Mouse (Mus musculus): ENCODE data around the gene Prpf19. TPM values are rescaled to one million over a fixed set of nuclear protein-coding genes. Genes with fewer than 3 reads are reported as not detected.

Prpf19 gene
- polyA plus RNA-seq, 1 experiment from 2014 or later: 34.4 TPM

DNA sequence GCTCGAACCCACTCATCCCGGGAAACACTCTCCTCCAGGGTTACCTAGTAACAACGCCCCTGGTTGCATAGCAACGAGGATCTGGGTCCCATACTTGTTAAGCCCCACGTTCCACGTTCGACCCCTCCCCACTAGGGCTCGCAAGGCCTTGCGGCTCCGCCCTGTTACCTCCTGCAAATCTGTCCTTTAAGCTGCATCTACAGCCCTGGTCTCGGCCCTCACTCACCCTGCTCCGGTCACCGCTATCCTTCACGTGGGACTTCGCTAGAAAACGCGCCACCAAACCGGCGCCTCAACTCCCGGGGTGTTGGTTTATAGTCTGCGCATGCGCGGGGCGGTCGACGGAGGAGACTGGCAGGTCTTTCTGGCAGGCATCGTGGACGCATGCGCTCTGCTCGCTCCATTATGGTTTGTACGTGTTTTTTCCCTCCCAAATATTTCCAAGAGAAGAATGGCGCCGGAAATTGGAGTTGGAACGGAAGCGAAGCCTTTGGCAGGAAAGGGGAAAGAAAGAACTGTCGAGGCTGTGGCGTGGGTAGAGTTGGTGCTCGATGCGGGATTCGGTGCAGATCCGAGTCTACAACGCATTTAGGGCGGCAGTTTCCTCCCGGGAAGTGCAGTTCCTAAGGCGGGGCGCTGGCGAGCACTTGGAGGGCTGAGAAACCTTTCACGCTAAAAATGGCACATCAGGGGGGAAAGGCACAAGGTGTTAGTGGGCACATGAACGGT is 13.4 kb upstream of the Prpf19 start, which contains the start of gene Tmem109:
Tmem109 (minus strand) TSS at position 576 of the 729 bp plus-strand sequence.
- peaks cover 12% of the 10 kb centered on the region for H3K4me1 ChIP-seq (replicated peaks; ENCODE audit: control insufficient read depth, insufficient read depth, low read length)
- peak within 1 kb of the TSS; percentile 64 for H3K9ac ChIP-seq (ENCODE audit: low read length)
- 0 out of 2 replicates have a peak, but pooled peaks cover 4% of the 10 kb centered on the region for H3K9me3 ChIP-seq (ENCODE audit: control insufficient read depth, low read length)
- H3K27ac ChIP-seq (ENCODE audit: low read length): peak within 1 kb of the TSS; percentile 93
- peak; percentile 89 for ATAC-seq (ENCODE audit: low read depth)
- H3K27me3 ChIP-seq (ENCODE audit: control insufficient read depth, insufficient read depth, low read depth, low read length): no peaks in the 10 kb centered on the region
- under 1% methylated on average over 49 of the region's 49 CpGs for WGBS
- peak within 1 kb of the TSS; percentile 55 for H3K4me3 ChIP-seq (ENCODE audit: low read length)
- H3K4me2 ChIP-seq (ENCODE audit: low read depth, low read length): peak within 1 kb of the TSS; percentile 65
- H3K36me3 ChIP-seq (ENCODE audit: control insufficient read depth, insufficient read depth, low read length): no peaks in the 10 kb centered on the region

DNA sequence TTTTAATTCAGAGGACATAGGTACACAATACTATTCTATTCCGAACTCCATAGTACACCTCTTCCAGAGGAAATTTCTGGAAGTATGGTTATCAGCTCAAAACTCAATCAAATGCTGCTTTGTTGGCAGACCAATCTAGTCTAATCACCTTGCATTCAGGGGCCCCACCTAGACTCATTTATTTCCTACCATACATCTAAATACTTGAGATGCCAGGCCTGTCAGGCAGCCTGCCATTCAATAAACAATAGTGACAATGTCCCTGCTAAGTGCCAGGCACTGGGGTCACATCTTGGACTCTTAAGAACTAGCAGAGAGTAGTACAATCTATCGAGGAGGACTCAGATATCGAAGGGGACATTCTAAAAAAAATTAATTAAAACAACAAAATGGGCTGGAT is 2.8 kb upstream of the Prpf19 start:
- Histone ChIP-seq H3K27me3 (ENCODE audit: control insufficient read depth, insufficient read depth, low read depth, low read length) (no peaks in the 10 kb centered on the region), H3K27ac (ENCODE audit: low read length) (no peak overlapping the region), H3K4me1 (replicated peaks; ENCODE audit: control insufficient read depth, insufficient read depth, low read length) (peaks cover 15% of the 10 kb centered on the region), H3K9ac (ENCODE audit: low read length) (no peak overlapping the region), H3K4me2 (ENCODE audit: low read depth, low read length) (no peak overlapping the region), H3K9me3 (ENCODE audit: control insufficient read depth, low read length) (no peaks in the 10 kb centered on the region), H3K4me3 (ENCODE audit: low read length) (no peak overlapping the region), H3K36me3 (ENCODE audit: control insufficient read depth, insufficient read depth, low read length) (no peaks in the 10 kb centered on the region)
- no peak for ATAC-seq (ENCODE audit: low read depth)
- 72% methylated on average over 3 of the region's 3 CpGs for WGBS

DNA sequence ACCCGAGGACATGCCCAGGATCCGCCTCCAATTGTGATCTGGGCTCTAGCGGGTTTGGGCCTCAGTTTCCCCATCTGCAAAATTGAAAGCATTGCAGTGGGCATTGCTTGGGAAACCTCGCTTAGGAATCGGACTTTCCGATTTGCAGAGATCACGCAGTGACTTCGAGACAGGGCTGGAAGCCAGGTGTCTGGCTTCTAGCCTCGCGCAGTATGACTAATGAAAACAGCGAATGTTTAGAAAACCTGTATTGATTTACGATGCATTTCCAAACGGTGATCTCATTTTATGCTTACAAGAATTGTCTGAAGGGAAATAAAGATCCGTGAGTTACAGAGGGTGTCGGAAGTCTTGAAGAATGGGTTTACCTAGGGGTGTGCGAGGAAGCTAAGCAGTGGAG is 677 bp downstream of the Prpf19 start:
- Histone ChIP-seq H3K9me3 (ENCODE audit: control insufficient read depth, low read length) (no peaks in the 10 kb centered on the region), H3K27me3 (ENCODE audit: control insufficient read depth, insufficient read depth, low read depth, low read length) (no peaks in the 10 kb centered on the region), H3K4me3 (ENCODE audit: low read length) (peak overlapping the region; percentile 94), H3K4me2 (ENCODE audit: low read depth, low read length) (peak overlapping the region; percentile 84), H3K9ac (ENCODE audit: low read length) (peak overlapping the region; percentile 93), H3K36me3 (ENCODE audit: control insufficient read depth, insufficient read depth, low read length) (peaks cover 18% of the 10 kb centered on the region), H3K4me1 (replicated peaks; ENCODE audit: control insufficient read depth, insufficient read depth, low read length) (peaks cover 16% of the 10 kb centered on the region), H3K27ac (ENCODE audit: low read length) (peak overlapping the region; percentile 93)
- under 1% methylated on average over 16 of the region's 16 CpGs for WGBS
- ATAC-seq (ENCODE audit: low read depth): no peak

DNA sequence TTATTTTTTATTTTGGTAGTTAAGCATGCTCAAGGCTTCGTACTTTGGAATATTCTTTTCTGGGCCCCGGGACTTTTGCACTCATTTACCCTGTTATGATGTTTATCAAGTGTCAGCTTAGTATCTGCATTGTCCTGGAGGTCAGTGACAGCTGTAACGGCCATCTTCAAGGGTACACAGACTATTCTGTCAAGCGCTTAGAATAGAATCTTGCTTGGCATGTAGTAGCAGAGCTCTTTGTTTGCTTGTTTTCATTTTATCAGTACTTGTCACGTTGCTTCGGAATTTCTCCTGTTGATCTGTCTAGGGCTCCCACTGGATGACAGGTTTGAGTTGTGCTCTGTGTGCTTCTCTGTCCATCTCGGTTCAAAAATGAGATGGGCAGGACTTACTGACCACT is 1.8 kb downstream of the Prpf19 start:
- 58% methylated on average over 7 of the region's 7 CpGs for WGBS
- Histone ChIP-seq H3K9ac (ENCODE audit: low read length) (peak overlapping the region; percentile 29; the same call in 1 of the 2 replicates), H3K4me1 (replicated peaks; ENCODE audit: control insufficient read depth, insufficient read depth, low read length) (peaks cover 16% of the 10 kb centered on the region), H3K36me3 (ENCODE audit: control insufficient read depth, insufficient read depth, low read length) (peaks cover 28% of the 10 kb centered on the region), H3K4me2 (ENCODE audit: low read depth, low read length) (peak overlapping the region; percentile 84), H3K27me3 (ENCODE audit: control insufficient read depth, insufficient read depth, low read depth, low read length) (no peaks in the 10 kb centered on the region), H3K9me3 (ENCODE audit: control insufficient read depth, low read length) (no peaks in the 10 kb centered on the region), H3K4me3 (ENCODE audit: low read length) (peak overlapping the region; percentile 94), H3K27ac (ENCODE audit: low read length) (no peak overlapping the region)
- ATAC-seq (ENCODE audit: low read depth): no peak

DNA sequence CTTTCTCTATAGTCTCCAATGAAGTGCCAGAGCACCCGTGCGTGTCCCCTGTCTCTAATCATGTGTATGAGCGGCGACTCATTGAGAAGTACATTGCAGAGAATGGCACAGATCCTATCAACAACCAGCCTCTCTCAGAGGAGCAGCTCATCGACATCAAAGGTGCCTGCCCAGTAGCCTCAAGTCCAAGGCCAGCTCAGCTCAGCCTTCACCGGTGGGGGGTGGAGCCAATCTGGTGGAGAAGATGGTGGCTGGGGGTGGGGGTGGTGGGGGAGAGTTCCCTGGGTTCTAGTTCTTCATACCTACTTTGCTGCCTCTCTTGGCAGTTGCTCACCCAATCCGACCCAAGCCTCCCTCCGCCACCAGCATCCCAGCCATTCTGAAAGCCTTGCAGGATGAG is 2.5 kb downstream of the Prpf19 start:
- no peak overlapping the region for H3K4me3 ChIP-seq (ENCODE audit: low read length)
- H3K9me3 ChIP-seq (ENCODE audit: control insufficient read depth, low read length): no peaks in the 10 kb centered on the region
- H3K4me2 ChIP-seq (ENCODE audit: low read depth, low read length): no peak overlapping the region
- H3K9ac ChIP-seq (ENCODE audit: low read length): no peak overlapping the region
- H3K27ac ChIP-seq (ENCODE audit: low read length): no peak overlapping the region
- 83% methylated on average over 8 of the region's 8 CpGs for WGBS
- no peak for ATAC-seq (ENCODE audit: low read depth)
- H3K4me1 ChIP-seq (replicated peaks; ENCODE audit: control insufficient read depth, insufficient read depth, low read length): peaks cover 16% of the 10 kb centered on the region
- H3K27me3 ChIP-seq (ENCODE audit: control insufficient read depth, insufficient read depth, low read depth, low read length): no peaks in the 10 kb centered on the region
- peaks cover 34% of the 10 kb centered on the region for H3K36me3 ChIP-seq (ENCODE audit: control insufficient read depth, insufficient read depth, low read length)

DNA sequence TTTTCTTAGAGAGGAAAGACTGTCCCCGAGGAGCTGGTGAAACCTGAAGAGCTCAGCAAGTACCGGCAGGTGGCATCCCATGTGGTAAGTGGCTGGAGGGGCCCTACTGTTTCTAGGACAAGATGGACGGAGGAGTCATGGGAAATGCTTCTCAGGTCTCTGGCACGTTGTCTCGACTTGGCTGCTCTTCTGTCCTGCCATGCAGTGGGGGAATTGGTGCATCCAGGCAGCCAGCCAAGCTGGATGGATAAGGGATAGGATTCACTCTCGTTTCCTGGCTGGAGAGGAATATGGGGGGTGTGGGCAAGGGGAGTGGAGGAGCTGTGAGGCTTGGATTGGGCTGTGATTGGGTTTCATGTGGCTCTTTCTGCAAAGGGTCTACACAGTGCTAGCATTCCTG is 5.3 kb downstream of the Prpf19 start:
- H3K4me1 ChIP-seq (replicated peaks; ENCODE audit: control insufficient read depth, insufficient read depth, low read length): peaks cover 20% of the 10 kb centered on the region
- ATAC-seq (ENCODE audit: low read depth): no peak
- H3K9ac ChIP-seq (ENCODE audit: low read length): no peak overlapping the region
- no peaks in the 10 kb centered on the region for H3K27me3 ChIP-seq (ENCODE audit: control insufficient read depth, insufficient read depth, low read depth, low read length)
- H3K27ac ChIP-seq (ENCODE audit: low read length): no peak overlapping the region
- H3K4me3 ChIP-seq (ENCODE audit: low read length): no peak overlapping the region
- H3K4me2 ChIP-seq (ENCODE audit: low read depth, low read length): no peak overlapping the region
- 65% methylated on average over 6 of the region's 6 CpGs for WGBS
- no peaks in the 10 kb centered on the region for H3K9me3 ChIP-seq (ENCODE audit: control insufficient read depth, low read length)
- peaks cover 55% of the 10 kb centered on the region for H3K36me3 ChIP-seq (ENCODE audit: control insufficient read depth, insufficient read depth, low read length)

DNA sequence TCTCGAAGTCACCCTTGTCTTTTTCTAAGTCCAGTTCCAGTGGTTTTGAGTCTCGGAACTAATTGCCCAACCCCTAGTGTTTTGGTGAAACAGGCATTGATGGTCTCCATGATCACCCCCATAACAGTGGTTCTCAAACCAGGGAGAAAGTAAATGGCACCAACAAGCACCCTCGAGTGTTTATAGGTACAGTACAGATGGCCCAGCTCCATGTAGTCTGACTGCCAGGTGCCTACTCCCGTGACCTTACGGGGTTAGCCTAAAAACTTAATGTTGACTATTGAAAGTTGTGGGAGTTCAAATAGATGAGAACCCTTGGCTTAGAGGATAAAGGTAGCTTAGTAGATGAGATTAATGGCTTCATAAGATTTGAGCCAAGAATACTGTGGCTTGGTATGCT is 6.0 kb downstream of the Prpf19 start:
- Histone ChIP-seq H3K36me3 (ENCODE audit: control insufficient read depth, insufficient read depth, low read length) (peaks cover 57% of the 10 kb centered on the region), H3K9me3 (ENCODE audit: control insufficient read depth, low read length) (no peaks in the 10 kb centered on the region), H3K4me1 (replicated peaks; ENCODE audit: control insufficient read depth, insufficient read depth, low read length) (peaks cover 21% of the 10 kb centered on the region), H3K27ac (ENCODE audit: low read length) (no peak overlapping the region), H3K27me3 (ENCODE audit: control insufficient read depth, insufficient read depth, low read depth, low read length) (no peaks in the 10 kb centered on the region), H3K9ac (ENCODE audit: low read length) (no peak overlapping the region), H3K4me3 (ENCODE audit: low read length) (no peak overlapping the region), H3K4me2 (ENCODE audit: low read depth, low read length) (no peak overlapping the region)
- 79% methylated on average over 5 of the region's 5 CpGs for WGBS
- ATAC-seq (ENCODE audit: low read depth): no peak

DNA sequence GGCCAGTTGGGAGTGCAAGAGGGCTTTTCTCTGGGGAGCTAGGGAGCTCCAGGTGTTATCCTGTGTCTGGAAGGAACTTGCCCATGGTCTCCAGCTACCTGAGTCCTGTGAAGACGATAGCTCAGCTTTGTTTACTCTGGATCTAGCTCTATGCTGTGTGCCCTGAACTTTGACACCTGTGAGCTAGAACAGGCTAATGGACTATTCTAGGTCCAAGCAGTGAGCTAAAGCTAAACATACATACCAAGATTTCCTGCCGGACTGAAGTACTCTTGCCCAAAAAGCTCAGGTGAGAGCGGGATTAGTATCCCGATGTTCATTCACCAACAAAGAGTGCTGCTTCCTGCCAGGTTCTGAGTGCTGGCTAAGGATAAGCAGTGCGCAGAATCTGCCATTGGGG is 9.5 kb downstream of the Prpf19 start:
- H3K9me3 ChIP-seq (ENCODE audit: control insufficient read depth, low read length): no peaks in the 10 kb centered on the region
- peaks cover 20% of the 10 kb centered on the region for H3K4me1 ChIP-seq (replicated peaks; ENCODE audit: control insufficient read depth, insufficient read depth, low read length)
- H3K36me3 ChIP-seq (ENCODE audit: control insufficient read depth, insufficient read depth, low read length): peaks cover 50% of the 10 kb centered on the region
- ATAC-seq (ENCODE audit: low read depth): no peak
- H3K4me2 ChIP-seq (ENCODE audit: low read depth, low read length): no peak overlapping the region
- H3K9ac ChIP-seq (ENCODE audit: low read length): peak overlapping the region; percentile 9; the same call in 1 of the 2 replicates
- H3K27me3 ChIP-seq (ENCODE audit: control insufficient read depth, insufficient read depth, low read depth, low read length): no peaks in the 10 kb centered on the region
- WGBS: 67% methylated on average over 5 of the region's 5 CpGs
- peak overlapping the region; percentile 74 for H3K27ac ChIP-seq (ENCODE audit: low read length)
- no peak overlapping the region for H3K4me3 ChIP-seq (ENCODE audit: low read length)

DNA sequence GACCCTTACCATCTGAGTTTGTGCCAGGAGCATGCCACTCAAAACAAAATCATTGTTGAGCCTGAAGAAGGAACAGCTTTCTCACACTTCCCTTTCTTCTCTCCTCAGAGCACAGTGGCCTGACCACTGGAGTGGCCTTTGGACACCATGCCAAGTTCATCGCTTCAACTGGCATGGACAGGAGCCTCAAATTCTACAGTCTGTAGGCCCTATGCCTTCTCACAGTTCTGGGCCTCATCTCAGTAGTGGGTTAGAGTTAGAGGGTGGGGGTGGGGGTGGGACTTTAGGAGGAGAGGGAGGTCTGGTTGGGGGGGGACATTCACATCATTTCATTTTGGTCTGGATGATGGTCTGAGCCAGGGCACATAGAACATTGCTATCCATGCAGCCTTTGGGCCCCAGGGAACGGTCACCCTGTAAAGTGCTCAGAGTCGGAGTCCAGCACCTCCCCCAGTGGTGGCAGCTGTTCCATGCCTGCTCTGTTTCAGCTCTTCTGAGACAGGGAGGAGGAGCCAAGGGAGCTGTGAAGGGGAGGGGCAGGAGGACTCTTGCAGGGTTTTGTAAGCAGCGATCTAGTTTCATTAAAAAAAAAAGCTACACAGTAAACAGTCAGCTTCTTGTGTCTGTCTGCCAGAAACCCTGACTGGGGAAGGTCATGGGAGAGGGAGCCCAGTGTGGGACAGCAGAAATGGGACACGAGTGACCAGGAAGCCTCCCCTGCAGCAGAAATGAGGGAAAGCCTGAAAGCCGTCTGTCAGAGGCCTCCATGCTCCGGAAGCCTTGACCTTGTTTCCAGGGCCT is 10.1 kb downstream of the Prpf19 start:
- Histone ChIP-seq H3K27me3 (ENCODE audit: control insufficient read depth, insufficient read depth, low read depth, low read length) (no peaks in the 10 kb centered on the region), H3K4me3 (ENCODE audit: low read length) (no peak overlapping the region), H3K27ac (ENCODE audit: low read length) (peak overlapping the region; percentile 94), H3K4me1 (replicated peaks; ENCODE audit: control insufficient read depth, insufficient read depth, low read length) (peaks cover 23% of the 10 kb centered on the region), H3K9ac (ENCODE audit: low read length) (peak overlapping the region; percentile 21; the same call in 1 of the 2 replicates), H3K9me3 (ENCODE audit: control insufficient read depth, low read length) (no peaks in the 10 kb centered on the region), H3K4me2 (ENCODE audit: low read depth, low read length) (no peak overlapping the region), H3K36me3 (ENCODE audit: control insufficient read depth, insufficient read depth, low read length) (peaks cover 47% of the 10 kb centered on the region)
- peak; percentile 88 for ATAC-seq (ENCODE audit: low read depth)
- WGBS: 36% methylated on average over 7 of the region's 7 CpGs

All from lung, embryonic 16.5 days (tissue).